Mouse (Mus musculus): ENCODE data around the gene Slco1a5. TPM values are rescaled to one million over a fixed set of nuclear protein-coding genes. Genes with fewer than 3 reads are reported as not detected.

Gene Slco1a5
- total RNA-seq, 2 experiments from 2014 or later: 0.16 TPM; not detected in 1

Other genes with a start within 250 kb of the Slco1a5 start
- not detected for gene Slco1a6, start 114.5 kb downstream of the Slco1a5 start, total RNA-seq (2021)
- gene Iapp, start 24.6 kb downstream of the Slco1a5 start, total RNA-seq (2021): not detected
- gene Pyroxd1, start 22.7 kb upstream of the Slco1a5 start, total RNA-seq (2021): 10 to 100 TPM; 13.6 to 15.1 TPM
- gene Recql, start 64.1 kb upstream of the Slco1a5 start, total RNA-seq (2021): 10 to 100 TPM; 19.9 to 20.2 TPM
- gene Golt1b, start 64.2 kb upstream of the Slco1a5 start, total RNA-seq (2021): 10 to 100 TPM; 33.5 to 34.8 TPM
- gene Spx, start 90.5 kb upstream of the Slco1a5 start, total RNA-seq (2021): 1 to 10 TPM; 1.6 to 2.6 TPM
- gene Gys2, start 150.1 kb upstream of the Slco1a5 start, total RNA-seq (2021): not detected
- 100 to 1,000 TPM; 832 to 838 TPM for gene Ldhb, start 185.0 kb upstream of the Slco1a5 start, total RNA-seq (2021)
- gene Kcnj8, start 248.6 kb upstream of the Slco1a5 start, total RNA-seq (2021): 1 to 10 TPM; 2.0 to 3.0 TPM

All from left cerebral cortex, postnatal 25 days (tissue).